Mouse (Mus musculus): ENCODE data around the gene Gabra4. TPM values are rescaled to one million over a fixed set of nuclear protein-coding genes. Genes with fewer than 3 reads are reported as not detected.
"Not testable (repeated sequence)": the region's sequence is repeated elsewhere in the genome, so short reads cannot be mapped to it uniquely, and the experiment has no call there.

Gene Gabra4
- total RNA-seq, 2 experiments from 2014 or later = not detected

- not testable (repeated sequence) for DNase-seq (ENCODE audit: low spot score)
Measured at GRCm38 (mm10) chr5:71525486-71525885, 132.6 kb downstream of the Gabra4 start.

Other genes starting within 250 kb of the Gabra4 start
- not detected for gene Cox7b2, start 110.1 kb downstream of the Gabra4 start, total RNA-seq (2021)
- gene Gabrb1, start 195 bp downstream of the Gabra4 start, total RNA-seq (2021) = under 1 TPM; 0.02 TPM